18 mouse cellular contexts compared by ENCODE assay signal in genomic region chr4:107952845-107953244, GRCm38 (mm10). TPM values are rescaled to one million over a fixed set of nuclear protein-coding genes. Genes with fewer than 3 reads are reported as not detected.
DNase-seq lines count a peak whose midpoint lies in the region; ATAC-seq and TF ChIP-seq lines count a peak whose summit lies in the region.
"Had no signal": no experiment of that assay in that cellular context is flagged by ENCODE, and none has a peak within 500 bp of the region (broad histone marks: within the 10 kb centered on the region; RNA-seq: fewer than 3 reads in every experiment).

No protein-coding gene starts in this region.

- no peaks in the 10 kb centered on the region for H3K79me2 ChIP-seq in heart, adult 2 months (replicated peaks; ENCODE audit: control insufficient read depth, insufficient read depth, low read length)

- H3K36me3 ChIP-seq in heart, adult 2 months (ENCODE audit: control insufficient read depth, insufficient read depth, low read length), result no peaks in the 10 kb centered on the region
- H3K36me3 ChIP-seq in thymus, adult 2 months (ENCODE audit: control insufficient read depth, insufficient read depth, low read length), result no peaks in the 10 kb centered on the region
- H3K36me3 ChIP-seq: limb, embryonic 15.5 days; neural tube, embryonic 13.5 days had no signal

- intact Hi-C loops in heart, adult 2 months (cut with DNase I), result no loop called here
- intact Hi-C loops in heart, postnatal 10 days (cut with DNase I), result no loop called here
- intact Hi-C loops in left cerebral cortex, adult 2 months (cut with DNase I), result no loop called here

- H3K4me1 ChIP-seq in heart, adult 2 months (ENCODE audit: control insufficient read depth, insufficient read depth, low read length), result peaks cover 5% of the 10 kb centered on the region
- peaks cover 23% of the 10 kb centered on the region for H3K4me1 ChIP-seq in thymus, adult 2 months (replicated peaks; ENCODE audit: control insufficient read depth, insufficient read depth, low read length)
- H3K4me1 ChIP-seq: limb, embryonic 15.5 days had no signal

- TF ChIP-seq EP300 in heart, adult 2 months (IDR thresholded peaks at IDR 0.05; ENCODE audit: insufficient read depth, low read depth, low read length), result no peak

- TF ChIP-seq CTCF in heart, adult 2 months (IDR thresholded peaks at IDR 0.05), result peak; percentile 73
- TF ChIP-seq CTCF in left cerebral cortex, adult 2 months (IDR thresholded peaks at IDR 0.05), result peak; percentile 60
- TF ChIP-seq CTCF in thymus, adult 2 months (IDR thresholded peaks at IDR 0.05; ENCODE audit: borderline replicate concordance, control insufficient read depth, extremely low read depth, insufficient read depth, low read length, poor library complexity), result no peak

- DNase-seq in heart, adult 2 months, result no peak
- DNase-seq in heart, postnatal 10 days, result no peak
- no peak for DNase-seq in left cerebral cortex, adult 2 months (ENCODE audit: extremely low spot score in 1 of 2, low spot score in 2 of 2)
- DNase-seq in left cerebral cortex, adult 18-20 months (ENCODE audit: low spot score in 2 of 2), result no peak
- DNase-seq in thymus, adult 2 months, result no peak
- no peak for DNase-seq in thymus, adult 18-20 months
- DNase-seq: cerebellum, adult 8-10 months; lung, postnatal 4 days; spleen, adult 18-20 months had no signal

- TF ChIP-seq POLR2A in heart, adult 2 months (IDR thresholded peaks at IDR 0.05; ENCODE audit: insufficient read depth, low read depth, low read length), result no peak
- TF ChIP-seq POLR2A in thymus, adult 2 months (IDR thresholded peaks at IDR 0.05; ENCODE audit: control insufficient read depth, extremely low read depth, insufficient read depth, low read length, poor library complexity), result no peak

- no peak overlapping the region for H3K27ac ChIP-seq in heart, adult 2 months
- H3K27ac ChIP-seq in left cerebral cortex, adult 2 months, result no peak overlapping the region
- peak overlapping the region; percentile 85 for H3K27ac ChIP-seq in thymus, adult 2 months (ENCODE audit: control insufficient read depth, insufficient read depth, low read length)
- H3K27ac ChIP-seq: limb, embryonic 15.5 days; neural tube, embryonic 13.5 days had no signal

- no peak for ATAC-seq in megakaryocyte, adult 5-6 weeks (ENCODE audit: poor library complexity, severe bottlenecking)
- ATAC-seq: CD4-positive, CD25-positive, alpha-beta regulatory T cell, adult 4 months; hindbrain, embryonic 16.5 days; Patski had no signal

- H3K4me3 ChIP-seq in heart, adult 2 months, result no peak overlapping the region
- H3K4me3 ChIP-seq in left cerebral cortex, adult 2 months, result no peak overlapping the region
- H3K4me3 ChIP-seq in thymus, adult 2 months (ENCODE audit: control insufficient read depth, insufficient read depth, low read length), result no peak overlapping the region
- H3K4me3 ChIP-seq: limb, embryonic 15.5 days; neural tube, embryonic 13.5 days had no signal

- no peaks in the 10 kb centered on the region for H3K27me3 ChIP-seq in heart, adult 2 months (ENCODE audit: control insufficient read depth, insufficient read depth, low read length)
- no peaks in the 10 kb centered on the region for H3K27me3 ChIP-seq in thymus, adult 2 months (ENCODE audit: control insufficient read depth, insufficient read depth, low read length)
- H3K27me3 ChIP-seq: limb, embryonic 15.5 days; neural tube, embryonic 13.5 days; Patski had no signal

- H3K9ac ChIP-seq in heart, adult 2 months (ENCODE audit: low read depth, low read length), result no peak overlapping the region
- H3K9ac ChIP-seq: limb, embryonic 15.5 days; neural tube, embryonic 13.5 days had no signal

RNA-seq across cellular contexts. Expression of gene Slc1a7, which starts 15.3 kb away (rescaled TPM):
- under 1 TPM; 0.21 to 0.32 TPM for total RNA-seq in heart, adult 2 months (2021)
- 1.2 and 1.9 TPM in 2 replicates for polyA plus RNA-seq in heart, adult 2 months (2012; rRNA removed)
- under 1 TPM in 1 of 2 experiments, not detected in 1; 0.10 TPM for total RNA-seq in heart, postnatal 10 days (2021)
- under 1 TPM; 0.43 to 0.94 TPM for total RNA-seq in left cerebral cortex, adult 2 months (2021)
- total RNA-seq in left cerebral cortex, adult 18-20 months (2021), result under 1 TPM; 0.28 to 0.53 TPM
- polyA plus RNA-seq in thymus, adult 2 months (2012; rRNA removed), result 0.18 and 0.23 TPM in 2 replicates
- total RNA-seq in megakaryocyte, adult 5-6 weeks (2015), result not detected in 2 replicates
- total RNA-seq in megakaryocyte, adult 5-6 weeks (2017), result not detected in 2 replicates
- total RNA-seq: granulocyte monocyte progenitor cell, adult 5-6 weeks; left cerebral cortex, postnatal 10 days had no signal
- polyA plus RNA-seq: CD4-positive, CD25-positive, alpha-beta regulatory T cell, adult 4 months; heart, embryonic 16.5 days; neural tube, embryonic 13.5 days had no signal

RNA-seq across cellular contexts. Expression of gene Cpt2, which starts 29.4 kb away (rescaled TPM):
- 100 to 1,000 TPM; 275 to 281 TPM for total RNA-seq in heart, adult 2 months (2021)
- 278 and 312 TPM in 2 replicates for polyA plus RNA-seq in heart, adult 2 months (2012; rRNA removed)
- 100 to 1,000 TPM; 206 to 222 TPM for total RNA-seq in heart, postnatal 10 days (2021)
- total RNA-seq in left cerebral cortex, adult 2 months (2021), result 1 to 10 TPM; 4.3 to 7.6 TPM
- total RNA-seq in left cerebral cortex, adult 18-20 months (2021), result 1 to 10 TPM; 4.8 to 5.3 TPM
- 46.6 and 75.0 TPM in 2 replicates for polyA plus RNA-seq in thymus, adult 2 months (2012; rRNA removed)
- 19.3 and 24.5 TPM in 2 replicates for total RNA-seq in megakaryocyte, adult 5-6 weeks (2015)
- total RNA-seq in megakaryocyte, adult 5-6 weeks (2017), result 16.7 and 26.7 TPM in 2 replicates

Comparison
In these comparisons a context has a peak if more than half of its experiments do, and no peak if none do; other contexts are left out.
1. RNA of gene Cpt2, which starts 29.4 kb away (total RNA-seq): 275 to 281 TPM in heart, adult 2 months and 206 to 222 TPM in heart, postnatal 10 days; 16.7 to 26.7 TPM in megakaryocyte, adult 5-6 weeks, 4.3 to 7.6 TPM in left cerebral cortex, adult 2 months and 4.8 to 5.3 TPM in left cerebral cortex, adult 18-20 months; every median in the first group is over 4 times any median in the second.